Mouse (Mus musculus): ENCODE measurements around the gene Hsbp1.
A peak's percentile ranks its signal among the peaks of the same experiment; 100 is the strongest.

Hsbp1 gene

DNA sequence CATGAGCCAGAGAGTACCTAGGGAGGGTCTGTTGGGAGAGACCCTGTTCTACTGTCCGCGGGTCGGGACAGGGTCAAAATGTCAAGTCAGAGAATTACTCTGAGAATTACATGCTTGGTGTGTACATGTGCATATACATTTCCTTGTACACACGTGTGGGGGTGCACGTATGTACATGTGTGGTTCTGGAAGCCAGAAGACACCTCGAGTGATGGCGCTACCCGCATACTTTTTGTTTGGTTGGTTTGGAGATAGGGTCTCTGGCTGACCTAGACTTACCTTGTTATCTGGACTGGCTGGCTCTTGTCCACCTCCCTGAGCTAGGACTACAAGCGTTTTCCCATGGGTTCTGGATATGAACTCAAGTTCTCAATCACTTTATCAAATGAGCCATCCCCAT, 49.8 kb downstream of the Hsbp1 start:
- no peak for DNase-seq

DNA sequence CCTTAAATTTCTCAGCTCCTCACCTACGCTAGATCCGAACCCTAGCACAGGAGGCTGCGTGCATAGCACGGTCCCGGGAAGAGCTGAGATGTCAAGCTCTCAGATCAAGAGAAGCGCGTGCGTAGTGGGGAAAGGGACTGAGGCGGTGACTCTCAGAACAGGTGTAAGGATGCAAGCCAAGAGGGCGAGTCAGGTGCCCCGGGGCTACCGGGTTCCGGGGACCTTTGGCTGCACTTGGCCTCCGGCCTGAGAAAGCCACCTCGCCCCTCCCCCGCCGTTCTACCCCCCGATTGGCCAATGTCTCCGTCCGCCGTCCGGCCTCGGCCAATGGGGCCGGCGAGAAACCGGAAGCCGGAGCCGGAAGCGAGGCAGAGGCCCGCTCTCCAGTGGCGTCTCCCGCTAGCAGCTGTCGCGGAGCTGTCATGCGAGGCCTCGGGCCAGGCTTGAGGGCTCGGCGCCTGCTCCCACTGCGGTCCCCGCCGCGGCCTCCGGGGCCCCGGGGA, 50.3 kb downstream of the Hsbp1 start, which contains the start of gene Mlycd:
TSS of gene Mlycd (plus strand) at position 355 of the 503 bp plus-strand sequence.
- DNase-seq: peak; percentile 96

DNA sequence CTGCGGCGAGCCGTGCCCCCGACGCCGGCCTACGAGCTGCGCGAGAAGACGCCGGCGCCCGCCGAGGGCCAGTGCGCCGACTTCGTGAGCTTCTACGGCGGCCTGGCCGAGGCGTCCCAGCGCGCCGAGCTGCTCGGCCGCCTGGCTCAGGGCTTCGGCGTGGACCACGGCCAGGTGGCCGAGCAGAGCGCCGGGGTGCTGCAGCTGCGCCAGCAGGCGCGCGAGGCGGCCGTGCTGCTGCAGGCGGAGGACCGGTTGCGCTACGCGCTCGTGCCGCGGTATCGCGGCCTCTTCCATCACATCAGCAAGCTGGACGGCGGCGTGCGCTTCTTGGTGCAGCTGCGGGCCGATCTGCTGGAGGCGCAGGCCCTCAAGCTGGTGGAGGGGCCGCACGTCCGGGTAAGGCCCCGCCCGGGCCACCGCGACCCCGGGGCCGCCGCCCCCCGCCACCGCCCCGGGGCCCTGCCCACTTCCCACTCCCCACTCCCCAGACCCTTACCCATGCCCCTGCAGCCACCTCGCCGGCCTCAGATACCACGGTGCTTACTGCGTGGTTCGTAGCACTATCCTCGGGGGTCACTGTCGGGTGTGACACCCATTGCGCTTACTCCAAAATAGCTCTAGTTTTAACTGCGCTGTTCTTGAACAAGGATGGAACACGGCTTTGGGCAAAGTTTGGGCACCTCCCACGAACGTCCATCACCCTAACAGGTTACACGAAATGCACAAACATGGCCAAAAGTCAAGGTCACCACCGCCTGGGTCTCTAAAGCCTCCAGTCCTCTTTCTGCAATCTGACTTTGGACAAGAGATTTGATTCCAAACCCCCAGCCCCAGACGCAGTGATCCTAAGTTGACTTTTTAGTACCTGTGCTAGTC, 51.0 kb downstream of the Hsbp1 start:
- peak; percentile 36 for DNase-seq
